Mouse (Mus musculus): ENCODE results near the gene Homer3. TPM values are rescaled to one million over a fixed set of nuclear protein-coding genes. Genes with fewer than 3 reads are reported as not detected.

The Homer3 gene
- polyA plus RNA-seq, 1 experiment from 2014 or later = 48.4 TPM

GRCm38 (mm10) chr8:70259043-70259442 is 23.6 kb upstream of the Homer3 start:
- no peaks in the 10 kb centered on the region for H3K9me3 ChIP-seq (replicated peaks)
- H3K4me1 ChIP-seq (replicated peaks) = 0 out of 2 replicates have a peak, but pooled peaks cover 5% of the 10 kb centered on the region
- H3K27ac ChIP-seq (ENCODE audit: poor library complexity, severe bottlenecking) = no peak overlapping the region
- H3K27me3 ChIP-seq (replicated peaks) = no peaks in the 10 kb centered on the region
- H3K4me3 ChIP-seq = no peak overlapping the region
- H3K36me3 ChIP-seq = peaks cover 96% of the 10 kb centered on the region
- no peak overlapping the region for H3K9ac ChIP-seq
- no peak overlapping the region for H3K4me2 ChIP-seq
- WGBS = 42% methylated on average over 2 of the region's 2 CpGs
- ATAC-seq (ENCODE audit: insufficient number of reproducible peaks, low FRiP score) = no peak

GRCm38 (mm10) chr8:70267674-70268073 is 15.0 kb upstream of the Homer3 start:
- H3K9ac ChIP-seq = no peak overlapping the region
- ATAC-seq (ENCODE audit: insufficient number of reproducible peaks, low FRiP score) = no peak
- H3K36me3 ChIP-seq = peaks cover 38% of the 10 kb centered on the region
- peaks cover 15% of the 10 kb centered on the region for H3K4me1 ChIP-seq (replicated peaks)
- no peak overlapping the region for H3K4me3 ChIP-seq
- H3K9me3 ChIP-seq (replicated peaks) = no peaks in the 10 kb centered on the region
- H3K27ac ChIP-seq (ENCODE audit: poor library complexity, severe bottlenecking) = no peak overlapping the region
- H3K4me2 ChIP-seq = no peak overlapping the region
- 75% methylated on average over 3 of the region's 3 CpGs for WGBS
- no peaks in the 10 kb centered on the region for H3K27me3 ChIP-seq (replicated peaks)

GRCm38 (mm10) chr8:70268311-70268710 is 14.3 kb upstream of the Homer3 start:
- Histone ChIP-seq H3K4me1 (replicated peaks) (peaks cover 18% of the 10 kb centered on the region), H3K27me3 (replicated peaks) (no peaks in the 10 kb centered on the region), H3K36me3 (peaks cover 31% of the 10 kb centered on the region), H3K27ac (ENCODE audit: poor library complexity, severe bottlenecking) (no peak overlapping the region), H3K4me3 (no peak overlapping the region), H3K9me3 (replicated peaks) (no peaks in the 10 kb centered on the region), H3K4me2 (no peak overlapping the region), H3K9ac (no peak overlapping the region)
- no peak for ATAC-seq (ENCODE audit: insufficient number of reproducible peaks, low FRiP score)
- whole genome bisulfite sequencing = 53% methylated on average over 5 of the region's 5 CpGs

- no peak overlapping the region for H3K9ac ChIP-seq
- H3K4me2 ChIP-seq = no peak overlapping the region
- WGBS = 45% methylated on average over 11 of the region's 11 CpGs
- no peaks in the 10 kb centered on the region for H3K9me3 ChIP-seq (replicated peaks)
- peaks cover 18% of the 10 kb centered on the region for H3K4me1 ChIP-seq (replicated peaks)
- H3K27ac ChIP-seq (ENCODE audit: poor library complexity, severe bottlenecking) = no peak overlapping the region
- ATAC-seq (ENCODE audit: insufficient number of reproducible peaks, low FRiP score) = no peak
- H3K4me3 ChIP-seq = no peak overlapping the region
- peaks cover 24% of the 10 kb centered on the region for H3K36me3 ChIP-seq
- H3K27me3 ChIP-seq (replicated peaks) = no peaks in the 10 kb centered on the region
Measured at GRCm38 (mm10) chr8:70268799-70269565, 13.6 kb upstream of the Homer3 start.

GRCm38 (mm10) chr8:70272949-70273348 is 9.7 kb upstream of the Homer3 start:
- H3K36me3 ChIP-seq = no peaks in the 10 kb centered on the region
- ATAC-seq (ENCODE audit: insufficient number of reproducible peaks, low FRiP score) = peak; percentile 89
- H3K9me3 ChIP-seq (replicated peaks) = 0 out of 2 replicates have a peak, but pooled peaks cover 4% of the 10 kb centered on the region
- H3K4me1 ChIP-seq (replicated peaks) = peaks cover 18% of the 10 kb centered on the region
- no peaks in the 10 kb centered on the region for H3K27me3 ChIP-seq (replicated peaks)
- WGBS = 45% methylated on average over 3 of the region's 3 CpGs
- no peak overlapping the region for H3K4me3 ChIP-seq
- H3K9ac ChIP-seq = no peak overlapping the region
- no peak overlapping the region for H3K4me2 ChIP-seq
- no peak overlapping the region for H3K27ac ChIP-seq (ENCODE audit: poor library complexity, severe bottlenecking)

- Histone ChIP-seq H3K4me3 (no peak overlapping the region), H3K27me3 (replicated peaks) (no peaks in the 10 kb centered on the region), H3K27ac (ENCODE audit: poor library complexity, severe bottlenecking) (no peak overlapping the region), H3K9ac (no peak overlapping the region), H3K4me1 (replicated peaks) (peaks cover 22% of the 10 kb centered on the region), H3K4me2 (no peak overlapping the region), H3K36me3 (no peaks in the 10 kb centered on the region), H3K9me3 (replicated peaks) (0 out of 2 replicates have a peak, but pooled peaks cover 4% of the 10 kb centered on the region)
- no peak for ATAC-seq (ENCODE audit: insufficient number of reproducible peaks, low FRiP score)
Measured at GRCm38 (mm10) chr8:70274350-70274749, 8.3 kb upstream of the Homer3 start.

- H3K9me3 ChIP-seq (replicated peaks) = 0 out of 2 replicates have a peak, but pooled peaks cover 4% of the 10 kb centered on the region
- H3K4me2 ChIP-seq = no peak overlapping the region
- no peak overlapping the region for H3K9ac ChIP-seq
- ATAC-seq (ENCODE audit: insufficient number of reproducible peaks, low FRiP score) = peak; percentile 54
- H3K4me1 ChIP-seq (replicated peaks) = peaks cover 34% of the 10 kb centered on the region
- H3K36me3 ChIP-seq = no peaks in the 10 kb centered on the region
- peak overlapping the region; percentile 78 for H3K27ac ChIP-seq (ENCODE audit: poor library complexity, severe bottlenecking)
- H3K4me3 ChIP-seq = no peak overlapping the region
- H3K27me3 ChIP-seq (replicated peaks) = no peaks in the 10 kb centered on the region
- 58% methylated on average over 3 of the region's 3 CpGs for WGBS
Measured at GRCm38 (mm10) chr8:70276476-70276875, 6.2 kb upstream of the Homer3 start.

GRCm38 (mm10) chr8:70278175-70278574 is 4.5 kb upstream of the Homer3 start:
- Histone ChIP-seq H3K27me3 (replicated peaks) (no peaks in the 10 kb centered on the region), H3K4me2 (no peak overlapping the region), H3K4me3 (no peak overlapping the region), H3K9ac (no peak overlapping the region; the same call in 1 of the 2 replicates), H3K27ac (ENCODE audit: poor library complexity, severe bottlenecking) (no peak overlapping the region; the same call in 1 of the 2 replicates), H3K4me1 (replicated peaks) (peaks cover 40% of the 10 kb centered on the region), H3K9me3 (replicated peaks) (0 out of 2 replicates have a peak, but pooled peaks cover 4% of the 10 kb centered on the region), H3K36me3 (no peaks in the 10 kb centered on the region)
- ATAC-seq (ENCODE audit: insufficient number of reproducible peaks, low FRiP score) = no peak
- 57% methylated on average over 15 of the region's 15 CpGs for WGBS

- no peak overlapping the region for H3K4me2 ChIP-seq
- ATAC-seq (ENCODE audit: insufficient number of reproducible peaks, low FRiP score) = no peak
- no peak overlapping the region for H3K4me3 ChIP-seq
- 0 out of 2 replicates have a peak, but pooled peaks cover 4% of the 10 kb centered on the region for H3K9me3 ChIP-seq (replicated peaks)
- H3K4me1 ChIP-seq (replicated peaks) = peaks cover 40% of the 10 kb centered on the region
- WGBS = 49% methylated on average over 8 of the region's 8 CpGs
- H3K27me3 ChIP-seq (replicated peaks) = no peaks in the 10 kb centered on the region
- H3K36me3 ChIP-seq = no peaks in the 10 kb centered on the region
- H3K9ac ChIP-seq = no peak overlapping the region
- 0 out of 2 replicates have a peak overlapping the region, but pooled peaks have one; percentile 15 for H3K27ac ChIP-seq (ENCODE audit: poor library complexity, severe bottlenecking)
Measured at GRCm38 (mm10) chr8:70279266-70279665, 3.4 kb upstream of the Homer3 start.

GRCm38 (mm10) chr8:70281001-70281400 is 1.6 kb upstream of the Homer3 start:
- no peak overlapping the region for H3K4me2 ChIP-seq
- H3K9me3 ChIP-seq (replicated peaks) = no peaks in the 10 kb centered on the region
- no peak for ATAC-seq (ENCODE audit: insufficient number of reproducible peaks, low FRiP score)
- peak overlapping the region; percentile 69 for H3K27ac ChIP-seq (ENCODE audit: poor library complexity, severe bottlenecking)
- H3K27me3 ChIP-seq (replicated peaks) = no peaks in the 10 kb centered on the region
- 33% methylated on average over 3 of the region's 3 CpGs for WGBS
- peaks cover 14% of the 10 kb centered on the region for H3K36me3 ChIP-seq
- 0 out of 2 replicates have a peak overlapping the region, but pooled peaks have one; percentile 25 for H3K9ac ChIP-seq
- peaks cover 40% of the 10 kb centered on the region for H3K4me1 ChIP-seq (replicated peaks)
- no peak overlapping the region for H3K4me3 ChIP-seq

- WGBS = 2% methylated on average over 54 of the region's 55 CpGs
- Histone ChIP-seq H3K4me3 (peak overlapping the region; percentile 78), H3K9me3 (replicated peaks) (no peaks in the 10 kb centered on the region), H3K4me2 (peak overlapping the region; percentile 82), H3K4me1 (replicated peaks) (peaks cover 30% of the 10 kb centered on the region), H3K9ac (peak overlapping the region; percentile 95), H3K27ac (ENCODE audit: poor library complexity, severe bottlenecking) (peak overlapping the region; percentile 61), H3K36me3 (peaks cover 36% of the 10 kb centered on the region), H3K27me3 (replicated peaks) (no peaks in the 10 kb centered on the region)
- ATAC-seq (ENCODE audit: insufficient number of reproducible peaks, low FRiP score) = peak; percentile 49
Measured at GRCm38 (mm10) chr8:70283136-70284077, 780 bp downstream of the Homer3 start.

Data from heart, embryonic 12.5 days (tissue).